12 mouse cellular contexts compared by ENCODE assay signal in genomic region chr2:130877376-130877775, GRCm38 (mm10). TPM values are rescaled to one million over a fixed set of nuclear protein-coding genes. Genes with fewer than 3 reads are reported as not detected.
A peak's percentile ranks its signal among the peaks of the same experiment; 100 is the strongest.
DNase-seq lines count a peak whose midpoint lies in the region.
"Had no signal": no experiment of that assay in that cellular context is flagged by ENCODE, and none has a peak within 500 bp of the region (broad histone marks: within the 10 kb centered on the region; RNA-seq: fewer than 3 reads in every experiment).

No protein-coding gene starts in this region.

- peak; percentile 19 to 35 for DNase-seq in cerebellum, postnatal 10 days
- DNase-seq in cerebellum, adult 11 months = no peak
- DNase-seq in layer of hippocampus, adult 11-12 months (ENCODE audit: low spot score) = peak; percentile 17
- no peak for DNase-seq in layer of hippocampus, postnatal 36 days
- DNase-seq in left cerebral cortex, postnatal 4 days = peak; percentile 9
- no peak for DNase-seq in left cerebral cortex, postnatal 10 days (ENCODE audit: extremely low spot score in 1 of 2, low spot score in 2 of 2)
- DNase-seq: adrenal gland, adult 8-10 months; adrenal gland, postnatal 25 days; cerebellum, adult 2 months; cerebellum, adult 9-11 months; forebrain, postnatal 0 days; gastrocnemius, postnatal 25 days had no signal

- intact Hi-C loops in left cerebral cortex, postnatal 4 days (cut with DNase I) = no loop called here
- intact Hi-C loops in left cerebral cortex, postnatal 10 days (cut with DNase I) = no loop called here

RNA-seq across cellular contexts. Expression of gene 4930402H24Rik, which starts 28.8 kb away (rescaled TPM):
- total RNA-seq in layer of hippocampus, postnatal 36 days (2021) = 10 to 100 TPM; 80.1 to 90.1 TPM
- 100 to 1,000 TPM; 105 to 113 TPM for total RNA-seq in left cerebral cortex, postnatal 4 days (2021)
- total RNA-seq in left cerebral cortex, postnatal 10 days (2021) = 10 to 100 TPM; 71.8 to 77.5 TPM

RNA-seq across cellular contexts. Expression of gene Atrn, which starts 28.9 kb away (rescaled TPM):
- total RNA-seq in layer of hippocampus, postnatal 36 days (2021) = 100 to 1,000 TPM; 113 TPM
- 10 to 100 TPM; 87.6 to 89.5 TPM for total RNA-seq in left cerebral cortex, postnatal 4 days (2021)
- total RNA-seq in left cerebral cortex, postnatal 10 days (2021) = 100 to 1,000 TPM; 117 to 120 TPM

Comparison
In these comparisons a context has a peak if more than half of its experiments do, and no peak if none do; other contexts are left out.
1. DNase-seq: peak in cerebellum, postnatal 10 days (2 of 2), layer of hippocampus, adult 11-12 months (single experiment) and left cerebral cortex, postnatal 4 days (single experiment); none in cerebellum, adult 11 months (single experiment), layer of hippocampus, postnatal 36 days (0 of 2) and left cerebral cortex, postnatal 10 days (0 of 2).